Mouse (Mus musculus) small intestine, adult 2 months (tissue): ENCODE data around the gene Fbxl2.

Source experiments
- CTCF ChIP-seq: fragments of 200-500 bp; IDR thresholded peaks from 2 replicates; pipeline ENCODE4 v1.5.1; 2012; ENCODE audit warnings: low read depth, mild to moderate bottlenecking, control low read depth, inconsistent platforms, low read length, moderate library complexity, mixed read lengths; ENCODE audit not compliant: insufficient replicate concordance, insufficient read length; ENCODE audit errors: extremely low read depth
- POLR2A ChIP-seq: fragments of 200-500 bp; IDR thresholded peaks from 2 replicates; pipeline ENCODE4 v1.6.1; 2012; ENCODE audit warnings: low read depth, mild to moderate bottlenecking, control low read depth, inconsistent platforms, low read length, moderate library complexity

GRCm38 (mm10) chr9:113922677-113923076 lies 123.3 kb downstream of the Fbxl2 start:
- no peak for TF ChIP-seq CTCF
- TF ChIP-seq POLR2A, result no peak
